Mouse (Mus musculus) MEL (cell line): ENCODE measurements around the gene Afp.

Experiments
- CHD2 ChIP-seq: IDR thresholded peaks from 2 replicates; pipeline ENCODE4 v1.6.1; 2011; ENCODE audit warnings: low read length, improper control_type of control experiment
- CTCF ChIP-seq, 3 experiments: IDR thresholded peaks in 2 of 3; conservative IDR thresholded peaks in 1 of 3; 2 replicates each; pipeline ENCODE4 v1.5.1; 2011 to 2012; ENCODE audit warnings: low read length in 3 of 3, low read depth in 2 of 3, mild to moderate bottlenecking in 2 of 3, improper control_type of control experiment in 1 of 3, inconsistent platforms in 1 of 3, mixed read lengths in 1 of 3, moderate library complexity in 1 of 3; ENCODE audit not compliant: control insufficient read depth in 1 of 3, insufficient read depth in 1 of 3, poor library complexity in 1 of 3, severe bottlenecking in 1 of 3
- EP300 ChIP-seq, 2 experiments: IDR thresholded peaks; 2 replicates each; pipeline ENCODE4 v1.6.1; 2011; ENCODE audit warnings: improper control_type of control experiment in 2 of 2, low read length in 2 of 2, low read depth in 1 of 2, mild to moderate bottlenecking in 1 of 2
- GATA1 ChIP-seq: IDR thresholded peaks from 2 replicates; pipeline ENCODE4 v1.6.1; 2011; ENCODE audit warnings: low read depth, low read length, improper control_type of control experiment
- KAT2A ChIP-seq: conservative IDR thresholded peaks from 2 replicates; pipeline ENCODE4 v1.6.1; 2012; ENCODE audit warnings: low read depth, low read length, improper control_type of control experiment, inconsistent platforms
- MEF2A ChIP-seq: IDR thresholded peaks from 2 replicates; pipeline ENCODE4 v1.6.1; 2014; ENCODE audit warnings: low read depth, mild to moderate bottlenecking, inconsistent platforms, low read length, improper control_type of control experiment; ENCODE audit not compliant: poor library complexity, insufficient replicate concordance, severe bottlenecking; ENCODE audit errors: extremely low read depth
- POLR2A ChIP-seq, 2 experiments: IDR thresholded peaks; 2 replicates each; pipeline ENCODE4 v1.6.1; 2011 to 2012; ENCODE audit warnings: low read length in 2 of 2, mild to moderate bottlenecking in 2 of 2, control low read depth in 1 of 2, improper control_type of control experiment in 1 of 2, low read depth in 1 of 2, moderate library complexity in 1 of 2; ENCODE audit not compliant: control insufficient read depth in 1 of 2, insufficient read depth in 1 of 2, poor library complexity in 1 of 2
- USF1 ChIP-seq: IDR thresholded peaks from 2 replicates; pipeline ENCODE4 v1.6.1; 2014; ENCODE audit warnings: low read depth, mild to moderate bottlenecking, inconsistent platforms, low read length, improper control_type of control experiment, moderate library complexity
- ZMIZ1 ChIP-seq: IDR thresholded peaks from 2 replicates; pipeline ENCODE4 v1.6.1; 2012; ENCODE audit warnings: low read depth, mild to moderate bottlenecking, inconsistent platforms, low read length, improper control_type of control experiment, moderate library complexity

- TF ChIP-seq GATA1 (no peak), USF1 (no peak), CTCF (IDR thresholded peaks at IDR 0.05 in 2 of 3, conservative IDR thresholded peaks at IDR 0.05 in 1 of 3; ENCODE audit: control insufficient read depth in 1 of 3, insufficient read depth in 1 of 3, low read depth in 2 of 3, low read length in 3 of 3, poor library complexity in 1 of 3, severe bottlenecking in 1 of 3) (no peak), MEF2A (no peak), KAT2A (no peak), POLR2A (IDR thresholded peaks at IDR 0.05; ENCODE audit: control insufficient read depth in 1 of 2, insufficient read depth in 1 of 2, low read depth in 1 of 2, low read length in 2 of 2, poor library complexity in 1 of 2) (no peak), EP300 (IDR thresholded peaks at IDR 0.05; ENCODE audit: low read depth in 1 of 2, low read length in 2 of 2) (no peak), CHD2 (no peak), ZMIZ1 (no peak)
Measured at GRCm38 (mm10) chr5:90478886-90479285, 11.7 kb upstream of the Afp start.
